Mouse (Mus musculus): ENCODE data around the gene Ackr2.

- TF ChIP-seq CTCF (IDR thresholded peaks at IDR 0.05; ENCODE audit: borderline replicate concordance, insufficient read depth, low read length) (peak; percentile 29; the same call in 1 of the 2 replicates), POLR2A (IDR thresholded peaks at IDR 0.05; ENCODE audit: low read depth, low read length) (no peak)
Measured at GRCm38 (mm10) chr9:121877052-121877740, 21.0 kb upstream of the Ackr2 start.

Measured in embryonic fibroblast, embryonic 13.5 days (primary cell).